Mouse (Mus musculus) mammary gland, adult 2 months (tissue): ENCODE results near the gene Rtl8c. TPM values are rescaled to one million over a fixed set of nuclear protein-coding genes. Genes with fewer than 3 reads are reported as not detected.

Experiments used
- polyA plus RNA-seq: library from polyadenylated mRNA; depleted of rRNA; stranded (reverse); fragments of >200 nt; gene quantifications from 2 replicates; pipeline ENCODE4 v1.2.3, GENCODE M21; 2012; ENCODE audit warnings: low replicate concordance; rRNA removed

The Rtl8c gene
- polyA plus RNA-seq, result 26.1 and 28.1 TPM in 2 replicates

DNA sequence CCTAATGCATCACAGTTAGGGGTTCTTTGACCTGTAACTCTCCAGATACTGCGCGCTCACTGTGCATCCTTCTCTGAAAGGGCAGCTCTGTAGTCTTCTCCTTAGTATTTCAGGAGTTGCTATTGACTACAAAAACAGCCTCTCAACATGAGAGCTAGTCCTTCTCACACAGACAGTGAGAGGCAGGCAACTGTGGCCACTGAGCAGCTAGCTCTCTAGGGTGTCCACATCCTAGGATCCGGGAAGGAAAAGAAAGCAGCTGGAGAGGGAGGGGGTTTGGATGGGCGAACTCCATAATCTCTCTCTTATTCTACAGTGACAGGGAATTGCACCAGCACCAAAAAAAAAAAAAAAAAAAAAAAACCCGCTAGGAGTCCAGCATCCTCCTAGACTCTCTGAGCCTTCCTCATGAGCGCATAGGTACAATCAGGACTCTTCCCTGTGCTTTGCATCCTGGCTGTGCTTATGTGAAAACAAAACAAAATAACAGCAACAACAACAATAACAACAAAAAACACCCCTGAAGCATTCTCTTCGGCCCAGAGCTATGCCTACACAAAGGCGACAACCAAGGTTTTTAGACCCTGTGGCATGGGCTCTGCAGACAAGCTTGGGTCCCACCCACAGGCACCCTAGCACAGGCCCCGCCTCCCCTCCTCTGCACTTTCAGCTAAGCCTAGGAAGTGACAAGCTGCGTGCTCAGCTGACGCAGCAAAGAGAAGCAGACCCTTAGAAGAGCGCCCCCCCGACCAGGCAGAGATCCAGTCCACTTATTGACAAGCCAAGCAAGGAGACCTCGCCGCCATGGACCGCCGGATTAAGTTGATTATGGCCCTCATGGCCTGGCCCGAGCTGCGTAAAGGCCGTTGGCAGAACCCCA is at the start of gene Rtl8c:
Rtl8c (plus strand) TSS at position 791 of the 880 bp plus-strand sequence.

DNA sequence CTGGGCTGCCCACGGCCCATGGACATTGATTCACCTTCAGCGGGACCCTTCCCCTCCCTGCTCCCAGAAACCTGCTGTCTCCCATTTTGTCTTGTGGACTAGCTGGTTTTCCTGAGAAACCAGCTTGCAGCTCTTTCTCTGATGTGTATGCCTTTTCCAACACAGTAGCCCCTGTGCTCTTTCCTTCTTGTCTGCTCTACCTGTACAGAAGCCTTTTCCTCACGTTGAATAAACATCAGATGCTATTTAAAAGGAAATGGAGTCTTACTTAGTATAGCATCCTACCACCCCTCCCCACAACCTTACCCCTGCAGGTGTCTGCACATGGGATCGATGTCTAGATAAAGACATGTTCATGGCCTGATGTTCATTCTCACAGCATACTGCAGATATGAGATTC is 1.0 kb downstream of the Rtl8c start, which contains the start of gene Gm14597:
Gm14597 (minus strand) TSS at position 101 of the 400 bp plus-strand sequence.

DNA sequence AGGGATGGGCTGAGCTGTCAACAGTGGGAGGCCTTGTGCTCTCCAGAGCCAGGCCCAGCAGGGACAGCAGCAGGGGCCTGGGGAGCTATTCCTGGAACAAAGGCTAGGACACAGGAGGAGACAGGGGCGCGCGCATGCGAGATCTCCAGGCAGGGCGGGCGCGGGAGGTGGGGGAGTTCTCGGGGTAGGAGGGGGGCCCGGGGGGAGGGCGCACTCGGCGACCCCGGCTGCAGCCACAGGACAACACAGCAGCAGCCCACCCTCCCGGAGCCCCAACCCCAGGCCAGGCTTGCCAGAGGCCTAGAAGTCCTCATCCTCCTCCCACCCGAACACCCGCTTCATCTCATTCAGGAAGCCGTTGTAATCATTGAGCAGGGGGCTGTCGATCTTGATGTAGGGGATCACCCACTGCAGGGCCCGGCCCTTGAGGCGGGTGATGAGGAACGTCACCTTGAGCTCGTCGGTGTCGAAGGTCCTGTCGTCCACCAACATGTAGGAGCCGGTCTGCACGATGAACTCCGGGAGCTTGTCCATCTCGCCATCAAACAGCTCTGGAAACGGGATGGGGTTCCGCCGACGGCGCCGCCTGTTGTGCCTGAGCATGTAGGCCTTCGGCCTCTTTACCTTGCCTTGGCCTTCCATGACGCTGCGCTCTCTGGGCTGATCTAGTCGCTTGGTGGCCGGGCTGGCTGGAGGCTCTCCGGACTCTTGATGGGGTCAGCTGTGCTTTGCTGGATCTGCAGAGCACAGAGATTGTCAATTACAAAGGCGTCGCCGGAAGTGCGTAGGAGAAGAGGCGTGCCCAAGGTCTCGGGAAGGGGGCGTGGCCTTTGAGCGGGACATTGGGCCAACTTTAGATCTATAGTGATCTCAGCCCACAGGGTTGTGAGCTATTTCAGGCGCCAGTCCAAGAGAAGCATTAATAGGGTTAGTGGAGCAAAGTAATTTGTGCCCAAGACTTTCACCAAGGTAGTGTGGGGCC is 35.4 kb downstream of the Rtl8c start, which contains the start of gene Rtl8a:
Rtl8a (minus strand) TSS at position 703 of the 982 bp plus-strand sequence.

Other genes starting within 250 kb of the Rtl8c start
- 1.2 and 6.3 TPM in 2 replicates for gene Mospd1, start 237.5 kb upstream of the Rtl8c start, polyA plus RNA-seq
- gene Etd, start 173.1 kb upstream of the Rtl8c start, polyA plus RNA-seq, result not detected in 2 replicates
- gene Gm14597, start 947 bp downstream of the Rtl8c start, polyA plus RNA-seq, result not detected in 2 replicates
- 198 and 218 TPM in 2 replicates for gene Rtl8a, start 35.6 kb downstream of the Rtl8c start, polyA plus RNA-seq
- 197 and 210 TPM in 2 replicates for gene Rtl8b, start 62.4 kb downstream of the Rtl8c start, polyA plus RNA-seq
- gene 4930502E18Rik, start 116.8 kb downstream of the Rtl8c start, polyA plus RNA-seq, result not detected in 2 replicates
- not detected in 2 replicates for gene 1700013H16Rik, start 149.8 kb downstream of the Rtl8c start, polyA plus RNA-seq
- gene Zfp36l3, start 168.4 kb downstream of the Rtl8c start, polyA plus RNA-seq, result 0.12 and 0.13 TPM in 2 replicates
- 0.17 TPM in 1 of 2 replicates, not detected in the other for gene Xlr, start 189.7 kb downstream of the Rtl8c start, polyA plus RNA-seq